8 mouse cellular contexts compared by ENCODE assay signal in the genomic region with DNA sequence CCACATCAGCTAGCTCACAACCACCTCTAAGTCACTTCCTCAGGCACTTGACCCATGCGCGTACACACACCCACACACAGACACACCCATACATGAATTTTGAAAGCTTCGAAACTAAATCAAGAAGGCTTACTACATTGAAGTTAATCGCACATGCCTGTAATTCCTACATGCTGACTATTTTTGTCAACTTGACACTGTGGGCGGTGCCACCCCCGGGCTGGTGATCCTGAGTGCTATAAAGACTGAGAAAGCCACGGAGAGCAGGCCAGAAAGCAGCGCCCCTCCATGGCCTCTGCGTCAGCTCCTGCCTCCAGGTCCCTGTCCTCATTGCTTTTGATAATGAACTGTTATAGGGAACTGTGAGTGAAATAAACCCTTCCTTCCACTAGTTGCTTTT. TPM values are rescaled to one million over a fixed set of nuclear protein-coding genes. Genes with fewer than 3 reads are reported as not detected.
DNase-seq lines count a peak whose midpoint lies in the region; ATAC-seq and TF ChIP-seq lines count a peak whose summit lies in the region.

No protein-coding gene starts in this region.

- no peak for ATAC-seq in intestine, embryonic 15.5 days
- peak; percentile 8; the same call in 1 of the 2 replicates for ATAC-seq in liver, embryonic 16.5 days (ENCODE audit: low read depth)

- DNase-seq in right cerebral cortex, postnatal 10 days (ENCODE audit: low spot score in 2 of 2) = peak; percentile 31 to 32
- DNase-seq in right cerebral cortex, postnatal 25 days = no peak
- DNase-seq in gastrocnemius, postnatal 14 days = peak; percentile 36
- DNase-seq in natural killer cell, adult 2 months (ENCODE audit: low spot score in 2 of 2) = peak; percentile 5 to 7
- DNase-seq in ovary, adult 18-20 months (ENCODE audit: low spot score) = no peak

- H3K4me3 ChIP-seq in bone marrow macrophage, adult 2 months (ENCODE audit: insufficient read depth, low read length) = peak overlapping the region; percentile 68
- H3K4me3 ChIP-seq in intestine, embryonic 15.5 days (replicated peaks) = peak overlapping the region; percentile 63
- peak overlapping the region; percentile 82 for H3K4me3 ChIP-seq in liver, embryonic 16.5 days (ENCODE audit: low read depth, low read length)

- H3K27me3 ChIP-seq in intestine, embryonic 15.5 days (replicated peaks) = no peaks in the 10 kb centered on the region
- no peaks in the 10 kb centered on the region for H3K27me3 ChIP-seq in liver, embryonic 16.5 days (ENCODE audit: control insufficient read depth, insufficient read depth, low read depth, low read length)

- no peak for TF ChIP-seq POLR2A in bone marrow macrophage, adult 2 months (IDR thresholded peaks at IDR 0.05; ENCODE audit: borderline replicate concordance, low read depth, low read length)

- intact Hi-C loops in gastrocnemius, postnatal 14 days (cut with DNase I; ENCODE audit: low total_unique reads) = no loop called here

- TF ChIP-seq CTCF in bone marrow macrophage, adult 2 months (IDR thresholded peaks at IDR 0.05; ENCODE audit: low read depth, low read length) = no peak

- peak overlapping the region; percentile 60 for H3K27ac ChIP-seq in bone marrow macrophage, adult 2 months (ENCODE audit: insufficient read depth, low read depth, low read length)
- H3K27ac ChIP-seq in intestine, embryonic 15.5 days = no peak overlapping the region
- H3K27ac ChIP-seq in liver, embryonic 16.5 days (ENCODE audit: low read length) = peak overlapping the region; percentile 94

- no peaks in the 10 kb centered on the region for H3K9me3 ChIP-seq in intestine, embryonic 15.5 days
- no peaks in the 10 kb centered on the region for H3K9me3 ChIP-seq in liver, embryonic 16.5 days (replicated peaks; ENCODE audit: control insufficient read depth, low read length)

- no peaks in the 10 kb centered on the region for H3K36me3 ChIP-seq in intestine, embryonic 15.5 days
- peaks cover 7% of the 10 kb centered on the region for H3K36me3 ChIP-seq in liver, embryonic 16.5 days (ENCODE audit: control insufficient read depth, insufficient read depth)

- H3K9ac ChIP-seq in intestine, embryonic 15.5 days = peak overlapping the region; percentile 62; the same call in 1 of the 2 replicates
- peak overlapping the region; percentile 79 for H3K9ac ChIP-seq in liver, embryonic 16.5 days (ENCODE audit: low read depth, low read length)

- peak overlapping the region; percentile 94 for H3K4me2 ChIP-seq in intestine, embryonic 15.5 days (replicated peaks)
- H3K4me2 ChIP-seq in liver, embryonic 16.5 days (ENCODE audit: low read depth, low read length) = peak overlapping the region; percentile 93

- WGBS in intestine, embryonic 15.5 days = 35% methylated on average over 9 of the region's 9 CpGs
- WGBS in liver, embryonic 16.5 days (ENCODE audit: insufficient replicate concordance) = 1% methylated on average over 9 of the region's 9 CpGs

- H3K4me1 ChIP-seq in bone marrow macrophage, adult 2 months (ENCODE audit: control insufficient read depth, insufficient read depth, low read length) = peaks cover 11% of the 10 kb centered on the region
- H3K4me1 ChIP-seq in intestine, embryonic 15.5 days (replicated peaks) = peaks cover 14% of the 10 kb centered on the region
- H3K4me1 ChIP-seq in liver, embryonic 16.5 days (ENCODE audit: control insufficient read depth, low read depth, low read length) = peaks cover 17% of the 10 kb centered on the region

RNA-seq across cellular contexts. Expression of a gene that starts 23.7 kb away (rescaled TPM):
- 10.1 and 12.9 TPM in 2 replicates for polyA plus RNA-seq in bone marrow macrophage, adult 2 months (2012; ENCODE audit: insufficient read depth, insufficient read length, missing spikeins)
- 10 to 100 TPM in 1 of 2 experiments, 1 to 10 TPM in 1; 7.3 to 12.1 TPM for total RNA-seq in gastrocnemius, postnatal 14 days (2021)
- polyA plus RNA-seq in intestine, embryonic 15.5 days (2015; fragmentation: Nextera tagmentation; extraction: Ambion mirVana) = 74.6 and 82.0 TPM in 2 replicates
- 256 and 258 TPM in 2 replicates for polyA plus RNA-seq in liver, embryonic 16.5 days (2015; fragmentation: Nextera tagmentation; extraction: Ambion mirVana)

Comparison
In these comparisons a context has a peak if more than half of its experiments do, and no peak if none do; other contexts are left out.
1. DNase-seq: peak in right cerebral cortex, postnatal 10 days (2 of 2), gastrocnemius, postnatal 14 days (single experiment) and natural killer cell, adult 2 months (2 of 2); none in right cerebral cortex, postnatal 25 days (single experiment) and ovary, adult 18-20 months (single experiment).
2. Peak in every context shown above with its lines, with median percentiles within 50 percentile points of each other: H3K4me3 ChIP-seq.